10 mouse cellular contexts compared by ENCODE assay signal in genomic region chr17:48300199-48300598, GRCm38 (mm10). TPM values are rescaled to one million over a fixed set of nuclear protein-coding genes. Genes with fewer than 3 reads are reported as not detected.
DNase-seq lines count a peak whose midpoint lies in the region; ATAC-seq and TF ChIP-seq lines count a peak whose summit lies in the region.
"Had no signal": no experiment of that assay in that cellular context is flagged by ENCODE, and none has a peak within 500 bp of the region (broad histone marks: within the 10 kb centered on the region; RNA-seq: fewer than 3 reads in every experiment).

No protein-coding gene starts in this region.

- 57% methylated on average over 7 of the region's 7 CpGs for WGBS in lung, postnatal 0 days

- H3K4me2 ChIP-seq in lung, postnatal 0 days (replicated peaks; ENCODE audit: low read depth, low read length), result no peak overlapping the region
- H3K4me2 ChIP-seq: neural tube, embryonic 12.5 days had no signal

- no peak for ATAC-seq in lung, postnatal 0 days
- peak; percentile 50 for ATAC-seq in inflammation-experienced regulatory T-cells, adult 6 months

- no peaks in the 10 kb centered on the region for H3K4me1 ChIP-seq in lung, postnatal 0 days (ENCODE audit: insufficient read depth, low read depth, low read length)
- peaks cover 78% of the 10 kb centered on the region for H3K4me1 ChIP-seq in megakaryocyte, embryonic 14.5 days
- H3K4me1 ChIP-seq: neural tube, embryonic 12.5 days had no signal

- no peaks in the 10 kb centered on the region for H3K36me3 ChIP-seq in lung, postnatal 0 days (ENCODE audit: insufficient read depth, low read length)
- peaks cover 46% of the 10 kb centered on the region for H3K36me3 ChIP-seq in megakaryocyte, embryonic 14.5 days (replicated peaks; ENCODE audit: low read length)
- H3K36me3 ChIP-seq: neural tube, embryonic 12.5 days had no signal

- no peak for TF ChIP-seq CTCF in lung, postnatal 0 days (IDR thresholded peaks at IDR 0.05)

- no peak overlapping the region for H3K27ac ChIP-seq in lung, postnatal 0 days (ENCODE audit: low read length)
- H3K27ac ChIP-seq: neural tube, embryonic 12.5 days had no signal

- peak; percentile 18 for DNase-seq in lung, adult 18-20 months
- no peak for DNase-seq in lung, postnatal 0 days (ENCODE audit: low spot score)
- DNase-seq in thymus, postnatal 36 days, result peak; percentile 79 to 83
- DNase-seq in frontal cortex, postnatal 25 days (ENCODE audit: low spot score in 2 of 2), result no peak
- DNase-seq in left cerebral cortex, adult 9 months (ENCODE audit: low spot score in 2 of 2), result no peak
- DNase-seq in yolk sac, embryonic 10.5 days (ENCODE audit: low spot score), result no peak
- DNase-seq: kidney, adult 9 months had no signal

- no peak overlapping the region for H3K9ac ChIP-seq in lung, postnatal 0 days (replicated peaks; ENCODE audit: low read depth)
- H3K9ac ChIP-seq: neural tube, embryonic 12.5 days had no signal

- no peak overlapping the region for H3K4me3 ChIP-seq in lung, postnatal 0 days (ENCODE audit: low read depth, low read length)
- H3K4me3 ChIP-seq in megakaryocyte, embryonic 14.5 days (replicated peaks), result peak overlapping the region; percentile 97
- H3K4me3 ChIP-seq: neural tube, embryonic 12.5 days had no signal

- TF ChIP-seq EP300 in lung, postnatal 0 days (IDR thresholded peaks at IDR 0.05), result no peak

- no peaks in the 10 kb centered on the region for H3K27me3 ChIP-seq in lung, postnatal 0 days (replicated peaks; ENCODE audit: insufficient read depth, low read length)
- no peaks in the 10 kb centered on the region for H3K27me3 ChIP-seq in megakaryocyte, embryonic 14.5 days (replicated peaks)
- H3K27me3 ChIP-seq: neural tube, embryonic 12.5 days had no signal

- H3K9me3 ChIP-seq in lung, postnatal 0 days (ENCODE audit: low read length), result no peaks in the 10 kb centered on the region
- H3K9me3 ChIP-seq in megakaryocyte, embryonic 14.5 days, result no peaks in the 10 kb centered on the region
- H3K9me3 ChIP-seq: neural tube, embryonic 12.5 days had no signal

RNA-seq across cellular contexts. Expression of gene Treml2, which starts 0.9 kb away (rescaled TPM):
- 0.40 and 0.54 TPM in 2 replicates for polyA plus RNA-seq in lung, postnatal 0 days (2015; fragmentation: Nextera tagmentation; extraction: Ambion mirVana)
- polyA plus RNA-seq in inflammation-experienced regulatory T-cells, adult 6 months (2017; shearing (Covaris generic)), result 10 to 100 TPM in 2 of 3 experiments, under 1 TPM in 1; 0.69 to 12.3 (median 11.3) TPM
- 38.9 and 51.5 TPM in 2 replicates for polyA plus RNA-seq in megakaryocyte, embryonic 14.5 days (2012; ENCODE audit: insufficient read depth, low replicate concordance)

RNA-seq across cellular contexts. Expression of gene B430306N03Rik, which starts 15.7 kb away (rescaled TPM):
- polyA plus RNA-seq in lung, postnatal 0 days (2015; fragmentation: Nextera tagmentation; extraction: Ambion mirVana), result 0.58 and 0.92 TPM in 2 replicates
- polyA plus RNA-seq in inflammation-experienced regulatory T-cells, adult 6 months (2017; shearing (Covaris generic)), result 1 to 10 TPM in 2 of 3 experiments, not detected in 1; 2.8 to 5.6 TPM
- 0.94 TPM in 1 of 2 replicates, not detected in the other for polyA plus RNA-seq in megakaryocyte, embryonic 14.5 days (2012; ENCODE audit: insufficient read depth, low replicate concordance)
- polyA plus RNA-seq: neural tube, embryonic 12.5 days had no signal

RNA-seq across cellular contexts. Expression of gene Treml4, which starts 36.1 kb away (rescaled TPM):
- 2.2 and 2.8 TPM in 2 replicates for polyA plus RNA-seq in lung, postnatal 0 days (2015; fragmentation: Nextera tagmentation; extraction: Ambion mirVana)
- polyA plus RNA-seq in inflammation-experienced regulatory T-cells, adult 6 months (2017; shearing (Covaris generic)), result 1 to 10 TPM in 1 of 3 experiments, under 1 TPM in 1, not detected in 1; 0.55 to 1.3 TPM
- 3.6 TPM in 1 of 2 replicates, not detected in the other for polyA plus RNA-seq in megakaryocyte, embryonic 14.5 days (2012; ENCODE audit: insufficient read depth, low replicate concordance)

RNA-seq across cellular contexts. Expression of gene Trem2, which starts 46.0 kb away (rescaled TPM):
- 5.1 and 6.8 TPM in 2 replicates for polyA plus RNA-seq in lung, postnatal 0 days (2015; fragmentation: Nextera tagmentation; extraction: Ambion mirVana)
- not detected for polyA plus RNA-seq in inflammation-experienced regulatory T-cells, adult 6 months (2017; shearing (Covaris generic))
- polyA plus RNA-seq in megakaryocyte, embryonic 14.5 days (2012; ENCODE audit: insufficient read depth, low replicate concordance), result 45.6 and 176 TPM in 2 replicates

RNA-seq across cellular contexts. Expression of gene Trem3, which starts 52.6 kb away (rescaled TPM):
- polyA plus RNA-seq in lung, postnatal 0 days (2015; fragmentation: Nextera tagmentation; extraction: Ambion mirVana), result 1.7 and 2.0 TPM in 2 replicates
- not detected for polyA plus RNA-seq in inflammation-experienced regulatory T-cells, adult 6 months (2017; shearing (Covaris generic))
- 0.12 TPM in 1 of 2 replicates, not detected in the other for polyA plus RNA-seq in megakaryocyte, embryonic 14.5 days (2012; ENCODE audit: insufficient read depth, low replicate concordance)
- polyA plus RNA-seq: neural tube, embryonic 12.5 days had no signal

Comparison
In these comparisons a context has a peak if more than half of its experiments do, and no peak if none do; other contexts are left out.
1. DNase-seq: peak in lung, adult 18-20 months (2 of 2) and thymus, postnatal 36 days (2 of 2); none in lung, postnatal 0 days (single experiment), frontal cortex, postnatal 25 days (0 of 2), left cerebral cortex, adult 9 months (0 of 2) and yolk sac, embryonic 10.5 days (single experiment).